Mouse (Mus musculus) lung, embryonic 16.5 days (tissue): Measurements from ENCODE around the gene Pacsin2. TPM values are rescaled to one million over a fixed set of nuclear protein-coding genes. Genes with fewer than 3 reads are reported as not detected.
"Not testable (repeated sequence)": the region's sequence is repeated elsewhere in the genome, so short reads cannot be mapped to it uniquely, and the experiment has no call there.

Source experiments
- ATAC-seq: fragments of 200-750 bp; cut with Nextera tagmentation; 2 replicates; pipeline ENCODE4 v1.8.0; 2017; ENCODE audit warnings: low read depth, mild to moderate bottlenecking, moderate library complexity
- H3K27ac ChIP-seq: fragments of 300-500 bp; sonication (generic); 2 replicates; pipeline ENCODE4 v1.5.1; 2014; ENCODE audit warnings: mild to moderate bottlenecking, control low read depth, low read length
- H3K27me3 ChIP-seq: fragments of 300-500 bp; sonication (generic); 2 replicates; pipeline ENCODE4 v1.6.1; 2014; ENCODE audit warnings: low read depth, low read length, mixed read lengths; ENCODE audit not compliant: control insufficient read depth, insufficient read depth
- H3K36me3 ChIP-seq: fragments of 300-500 bp; sonication (generic); 2 replicates; pipeline ENCODE4 v1.6.1; 2014; ENCODE audit warnings: low read length; ENCODE audit not compliant: control insufficient read depth, insufficient read depth
- H3K4me1 ChIP-seq: fragments of 300-500 bp; sonication (generic); replicated peaks from 2 replicates; pipeline ENCODE4 v1.6.1; 2014; ENCODE audit warnings: low read length, mixed read lengths; ENCODE audit not compliant: control insufficient read depth, insufficient read depth
- H3K4me2 ChIP-seq: fragments of 300-500 bp; sonication (generic); 2 replicates; pipeline ENCODE4 v1.6.1; 2014; ENCODE audit warnings: low read depth, low read length, control low read depth
- H3K4me3 ChIP-seq: fragments of 300-500 bp; sonication (generic); 2 replicates; pipeline ENCODE4 v1.5.1; 2014; ENCODE audit warnings: mild to moderate bottlenecking, low read length, control low read depth
- H3K9ac ChIP-seq: fragments of 300-500 bp; sonication (generic); 2 replicates; pipeline ENCODE4 v1.6.1; 2014; ENCODE audit warnings: low read length, control low read depth
- H3K9me3 ChIP-seq: fragments of 300-500 bp; sonication (generic); 2 replicates; pipeline ENCODE4 v1.6.1; 2016; ENCODE audit warnings: low read length; ENCODE audit not compliant: control insufficient read depth
- WGBS: fragments of 180-500 bp; shearing (Covaris S2); extraction: QIAGEN DNeasy Blood & Tissue Kit; methylation state at CpG from one replicate; pipeline ENCODE4 v1.1.7; 2014; 5-methylcytosine and 5-hydroxymethylcytosine counted together
- polyA plus RNA-seq: library from polyadenylated mRNA; unstranded; fragments of >200 nt; fragmentation: Nextera tagmentation; extraction: Ambion mirVana; gene quantifications from 2 replicates; pipeline ENCODE4 v1.2.1, GENCODE M21; 2015

The Pacsin2 gene
- polyA plus RNA-seq, 1 experiment from 2014 or later = 71.4 TPM

GRCm38 (mm10) chr15:83364194-83364593 lies 100.2 kb downstream of the Pacsin2 start:
- Histone ChIP-seq H3K9ac (no peak overlapping the region), H3K27me3 (no peaks in the 10 kb centered on the region), H3K4me3 (no peak overlapping the region), H3K4me1 (peaks cover 6% of the 10 kb centered on the region; the same call in 1 of the 2 replicates), H3K27ac (no peak overlapping the region), H3K36me3 (no peaks in the 10 kb centered on the region), H3K9me3 (no peaks in the 10 kb centered on the region), H3K4me2 (no peak overlapping the region)
- WGBS = 50% methylated on average over 3 of the region's 3 CpGs
- no peak for ATAC-seq

- H3K27ac ChIP-seq, H3K4me2 ChIP-seq, H3K36me3 ChIP-seq, H3K4me3 ChIP-seq, H3K4me1 ChIP-seq, H3K27me3 ChIP-seq, ATAC-seq, H3K9me3 ChIP-seq, H3K9ac ChIP-seq: not testable (repeated sequence)
- WGBS = 81% methylated on average over 1 of the region's 1 CpGs
Measured at GRCm38 (mm10) chr15:83362813-83363212, 101.6 kb downstream of the Pacsin2 start.

GRCm38 (mm10) chr15:83360899-83361298 lies 103.5 kb downstream of the Pacsin2 start:
- H3K4me3 ChIP-seq, H3K9me3 ChIP-seq, ATAC-seq, H3K9ac ChIP-seq, H3K27me3 ChIP-seq, H3K36me3 ChIP-seq, H3K27ac ChIP-seq, H3K4me1 ChIP-seq, H3K4me2 ChIP-seq: not testable (repeated sequence)
- WGBS = 74% methylated on average over 5 of the region's 5 CpGs

- Histone ChIP-seq H3K36me3 (no peaks in the 10 kb centered on the region), H3K27me3 (no peaks in the 10 kb centered on the region), H3K27ac (no peak overlapping the region), H3K4me1 (no peaks in the 10 kb centered on the region), H3K9me3 (no peaks in the 10 kb centered on the region), H3K4me2 (no peak overlapping the region), H3K4me3 (no peak overlapping the region), H3K9ac (no peak overlapping the region)
- ATAC-seq = no peak
- WGBS = 33% methylated on average over 3 of the region's 3 CpGs
Measured at GRCm38 (mm10) chr15:83360140-83360539, 104.3 kb downstream of the Pacsin2 start.

- H3K27me3 ChIP-seq = no peaks in the 10 kb centered on the region
- no peak overlapping the region for H3K4me2 ChIP-seq
- 0 out of 2 replicates have a peak, but pooled peaks have one; percentile 31 for ATAC-seq
- no peaks in the 10 kb centered on the region for H3K4me1 ChIP-seq
- WGBS = 81% methylated on average over 1 of the region's 1 CpGs
- H3K9ac ChIP-seq = no peak overlapping the region
- H3K9me3 ChIP-seq = no peaks in the 10 kb centered on the region
- no peaks in the 10 kb centered on the region for H3K36me3 ChIP-seq
- H3K4me3 ChIP-seq = no peak overlapping the region
- H3K27ac ChIP-seq = no peak overlapping the region
Measured at GRCm38 (mm10) chr15:83358476-83358875, 105.9 kb downstream of the Pacsin2 start.

GRCm38 (mm10) chr15:83351546-83351945 lies 112.9 kb downstream of the Pacsin2 start:
- no peaks in the 10 kb centered on the region for H3K27me3 ChIP-seq
- no peaks in the 10 kb centered on the region for H3K36me3 ChIP-seq
- H3K9me3 ChIP-seq = no peaks in the 10 kb centered on the region
- no peak overlapping the region for H3K9ac ChIP-seq
- no peak for ATAC-seq
- WGBS = 80% methylated on average over 4 of the region's 4 CpGs
- H3K4me2 ChIP-seq = no peak overlapping the region
- peak overlapping the region; percentile 51 for H3K27ac ChIP-seq
- H3K4me1 ChIP-seq = peaks cover 18% of the 10 kb centered on the region
- H3K4me3 ChIP-seq = no peak overlapping the region

GRCm38 (mm10) chr15:83350859-83351258 lies 113.5 kb downstream of the Pacsin2 start:
- Histone ChIP-seq H3K27ac (peak overlapping the region; percentile 82), H3K4me3 (peak overlapping the region; percentile 89)

GRCm38 (mm10) chr15:83349954-83350711 lies 114.3 kb downstream of the Pacsin2 start, which contains the start of gene Arfgap3:
Gene Arfgap3 (minus strand): TSS chr15:83350247.
- H3K4me1 ChIP-seq = peaks cover 18% of the 10 kb centered on the region
- under 1% methylated on average over 51 of the region's 60 CpGs for WGBS
- peak; percentile 95 for ATAC-seq
- peak within 1 kb of the TSS; percentile 86 for H3K4me2 ChIP-seq
- peak within 1 kb of the TSS; percentile 82 for H3K27ac ChIP-seq
- H3K27me3 ChIP-seq = no peaks in the 10 kb centered on the region
- peak within 1 kb of the TSS; percentile 89 for H3K4me3 ChIP-seq
- H3K9me3 ChIP-seq = no peaks in the 10 kb centered on the region
- H3K36me3 ChIP-seq = no peaks in the 10 kb centered on the region
- peak within 1 kb of the TSS; percentile 88 for H3K9ac ChIP-seq

More at GRCm38 (mm10) chr15:83350859-83351258, 113.5 kb downstream of the Pacsin2 start:
- H3K4me1 ChIP-seq = peaks cover 18% of the 10 kb centered on the region
- no peaks in the 10 kb centered on the region for H3K36me3 ChIP-seq
- 36% methylated on average over 2 of the region's 2 CpGs for WGBS
- 0 out of 2 replicates have a peak, but pooled peaks have one; percentile 27 for ATAC-seq
- H3K9ac ChIP-seq = peak overlapping the region; percentile 88
- no peaks in the 10 kb centered on the region for H3K27me3 ChIP-seq
- H3K9me3 ChIP-seq = no peaks in the 10 kb centered on the region
- H3K4me2 ChIP-seq = peak overlapping the region; percentile 73

- H3K9ac ChIP-seq = peak overlapping the region; percentile 88
- peaks cover 20% of the 10 kb centered on the region for H3K4me1 ChIP-seq
- WGBS = 9% methylated on average over 8 of the region's 8 CpGs
- no peaks in the 10 kb centered on the region for H3K27me3 ChIP-seq
- no peaks in the 10 kb centered on the region for H3K9me3 ChIP-seq
- ATAC-seq = peak; percentile 18
- peak overlapping the region; percentile 89 for H3K4me3 ChIP-seq
- H3K4me2 ChIP-seq = peak overlapping the region; percentile 86
- no peaks in the 10 kb centered on the region for H3K36me3 ChIP-seq
- H3K27ac ChIP-seq = peak overlapping the region; percentile 63
Measured at GRCm38 (mm10) chr15:83349225-83349953, 115.0 kb downstream of the Pacsin2 start.
